Mouse (Mus musculus): ENCODE data around the gene Spaar. TPM values are rescaled to one million over a fixed set of nuclear protein-coding genes. Genes with fewer than 3 reads are reported as not detected.

Gene Spaar
- polyA plus RNA-seq (2012; rRNA removed) (0.01 and 0.02 TPM in 2 replicates), polyA plus RNA-seq (2014; fragmentation: Nextera tagmentation; extraction: Ambion mirVana) (0.03 TPM in 1 of 2 replicates, not detected in the other)

DNA sequence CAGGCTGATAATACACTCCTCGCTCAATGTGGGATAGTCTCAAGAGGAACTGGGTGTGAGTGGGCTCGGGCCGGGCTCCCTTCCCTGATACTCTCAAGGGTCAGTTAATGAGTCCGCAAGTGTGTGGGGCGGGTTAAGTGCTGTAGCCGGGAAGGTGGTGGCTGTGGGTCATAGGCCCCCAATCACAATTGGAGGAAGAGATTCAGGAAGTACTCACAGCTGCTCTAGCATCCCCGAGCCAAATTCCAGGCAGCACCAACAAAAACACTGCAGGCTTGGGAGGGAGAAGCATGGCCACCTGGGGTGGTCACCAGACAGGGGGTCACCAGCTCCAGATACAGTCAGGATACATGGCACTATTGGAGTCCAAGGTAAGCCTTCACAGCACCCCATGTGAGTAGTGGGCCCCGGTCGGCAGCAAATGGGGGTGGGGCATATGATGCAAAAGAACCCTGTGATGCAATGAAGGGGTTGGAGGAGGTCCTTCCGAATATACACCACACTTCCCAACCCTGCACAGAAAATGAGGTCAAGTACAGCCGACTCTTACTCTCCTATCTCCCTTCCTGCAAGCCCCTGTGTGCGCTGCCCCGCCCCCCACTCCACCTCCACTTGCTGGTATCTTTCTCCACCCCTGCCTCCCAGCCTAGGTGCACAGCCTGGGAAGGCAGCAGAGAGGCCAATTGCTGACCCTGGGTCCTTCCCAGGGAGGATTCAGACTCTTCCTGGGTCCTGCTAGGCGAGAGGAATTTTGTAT is at the start of gene Spaar:
TSS of gene Spaar (plus strand) at position 241 of the 757 bp plus-strand sequence.
- TF ChIP-seq EP300 (IDR thresholded peaks at IDR 0.05; ENCODE audit: low read depth) (no peak), CTCF (IDR thresholded peaks at IDR 0.05; ENCODE audit: low read depth) (no peak)
- no peak for DNase-seq (ENCODE audit: low read depth in 3 of 3, low spot score in 3 of 3)
- Histone ChIP-seq H3K27me3 (ENCODE audit: control insufficient read depth, insufficient read depth, low read length) (no peaks in the 10 kb centered on the region), H3K4me1 (replicated peaks; ENCODE audit: control insufficient read depth in 2 of 2, insufficient read depth in 2 of 2, low read length in 1 of 2) (peaks cover 6 to 37% of the 10 kb centered on the region in 2 experiments; a peak in 3 of 4 replicates), H3K36me3 (replicated peaks; ENCODE audit: control insufficient read depth, insufficient read depth, low read depth) (no peaks in the 10 kb centered on the region), H3K9me3 (ENCODE audit: control insufficient read depth, low read length) (no peaks in the 10 kb centered on the region), H3K4me3 (ENCODE audit: insufficient read depth in 1 of 2, low read depth in 2 of 2, low read length in 2 of 2) (no peak within 1 kb of the TSS), H3K4me2 (ENCODE audit: low read depth) (peak within 1 kb of the TSS; percentile 6; the same call in 1 of the 2 replicates), H3K9ac (replicated peaks) (no peak within 1 kb of the TSS), H3K27ac (no peak within 1 kb of the TSS)
- ATAC-seq (ENCODE audit: insufficient read depth) = no peak
- 21% methylated on average over 14 of the region's 14 CpGs for WGBS (ENCODE audit: insufficient replicate concordance)

DNA sequence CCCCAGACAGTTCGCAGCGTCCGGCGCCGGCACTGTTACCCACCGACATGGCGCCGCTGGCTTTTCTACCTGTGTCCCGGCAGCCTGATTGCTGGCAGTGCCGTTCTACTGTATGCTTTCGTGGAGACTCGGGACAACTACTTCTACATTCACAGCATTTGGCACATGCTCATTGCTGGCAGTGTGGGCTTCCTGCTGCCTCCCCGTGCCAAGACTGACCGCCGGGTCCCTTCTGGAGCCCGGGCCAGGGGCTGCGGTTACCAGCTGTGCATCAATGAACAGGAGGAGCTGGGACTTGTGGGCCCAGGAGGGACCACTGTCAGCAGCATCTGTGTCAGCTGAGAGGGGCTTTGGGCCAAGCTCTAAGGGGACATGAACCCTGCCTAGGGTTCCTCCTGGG is 39.8 kb upstream of the Spaar start:
- WGBS (ENCODE audit: insufficient replicate concordance) = 84% methylated on average over 17 of the region's 17 CpGs
- TF ChIP-seq CTCF (IDR thresholded peaks at IDR 0.05; ENCODE audit: low read depth) = no peak
- TF ChIP-seq EP300 (IDR thresholded peaks at IDR 0.05; ENCODE audit: low read depth) = no peak
- DNase-seq (ENCODE audit: low read depth in 3 of 3, low spot score in 3 of 3) = no peak
- Histone ChIP-seq H3K27ac (no peak overlapping the region), H3K4me1 (replicated peaks; ENCODE audit: control insufficient read depth in 2 of 2, insufficient read depth in 2 of 2, low read length in 1 of 2) (peaks cover 10 to 21% of the 10 kb centered on the region in 2 experiments; a peak in 3 of 4 replicates), H3K9ac (replicated peaks) (no peak overlapping the region), H3K4me2 (ENCODE audit: low read depth) (no peak overlapping the region), H3K27me3 (ENCODE audit: control insufficient read depth, insufficient read depth, low read length) (no peaks in the 10 kb centered on the region), H3K36me3 (replicated peaks; ENCODE audit: control insufficient read depth, insufficient read depth, low read depth) (no peaks in the 10 kb centered on the region), H3K4me3 (ENCODE audit: insufficient read depth in 1 of 2, low read depth in 2 of 2, low read length in 2 of 2) (no peak overlapping the region), H3K9me3 (ENCODE audit: control insufficient read depth, low read length) (no peaks in the 10 kb centered on the region)
- no peak for ATAC-seq (ENCODE audit: insufficient read depth)

DNA sequence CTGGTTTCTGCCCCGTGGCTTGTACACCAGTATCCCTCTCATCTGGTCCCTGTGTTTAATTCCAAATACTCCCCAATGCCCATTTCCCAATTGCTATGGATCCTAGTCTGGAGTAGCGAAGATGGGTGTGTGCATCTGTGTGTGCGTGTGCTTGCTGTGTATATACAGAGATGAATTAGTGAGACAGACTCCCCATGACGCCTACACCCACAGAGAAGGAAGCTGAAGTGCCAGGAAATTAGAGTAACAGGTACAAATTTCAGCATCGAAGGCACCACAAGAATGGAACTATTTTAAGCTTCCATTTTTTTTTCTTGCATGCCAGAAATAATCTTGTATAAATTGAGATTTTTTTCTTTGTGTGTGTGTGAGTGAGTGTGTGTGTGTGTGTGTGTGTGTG is 38.8 kb upstream of the Spaar start:
- no peaks in the 10 kb centered on the region for H3K9me3 ChIP-seq (ENCODE audit: control insufficient read depth, low read length)
- WGBS (ENCODE audit: insufficient replicate concordance) = 52% methylated on average over 5 of the region's 5 CpGs
- TF ChIP-seq CTCF (IDR thresholded peaks at IDR 0.05; ENCODE audit: low read depth) = no peak
- TF ChIP-seq EP300 (IDR thresholded peaks at IDR 0.05; ENCODE audit: low read depth) = no peak
- H3K4me2 ChIP-seq (ENCODE audit: low read depth) = no peak overlapping the region
- H3K27me3 ChIP-seq (ENCODE audit: control insufficient read depth, insufficient read depth, low read length) = no peaks in the 10 kb centered on the region
- H3K27ac ChIP-seq = no peak overlapping the region
- ATAC-seq (ENCODE audit: insufficient read depth) = no peak
- no peak overlapping the region for H3K4me3 ChIP-seq (ENCODE audit: insufficient read depth in 1 of 2, low read depth in 2 of 2, low read length in 2 of 2)
- no peaks in the 10 kb centered on the region for H3K36me3 ChIP-seq (replicated peaks; ENCODE audit: control insufficient read depth, insufficient read depth, low read depth)
- no peak for DNase-seq (ENCODE audit: low read depth in 3 of 3, low spot score in 3 of 3)
- H3K4me1 ChIP-seq (replicated peaks; ENCODE audit: control insufficient read depth in 2 of 2, insufficient read depth in 2 of 2, low read length in 1 of 2) = peaks cover 11 to 29% of the 10 kb centered on the region in 2 experiments; a peak in 3 of 4 replicates
- no peak overlapping the region for H3K9ac ChIP-seq (replicated peaks)

DNA sequence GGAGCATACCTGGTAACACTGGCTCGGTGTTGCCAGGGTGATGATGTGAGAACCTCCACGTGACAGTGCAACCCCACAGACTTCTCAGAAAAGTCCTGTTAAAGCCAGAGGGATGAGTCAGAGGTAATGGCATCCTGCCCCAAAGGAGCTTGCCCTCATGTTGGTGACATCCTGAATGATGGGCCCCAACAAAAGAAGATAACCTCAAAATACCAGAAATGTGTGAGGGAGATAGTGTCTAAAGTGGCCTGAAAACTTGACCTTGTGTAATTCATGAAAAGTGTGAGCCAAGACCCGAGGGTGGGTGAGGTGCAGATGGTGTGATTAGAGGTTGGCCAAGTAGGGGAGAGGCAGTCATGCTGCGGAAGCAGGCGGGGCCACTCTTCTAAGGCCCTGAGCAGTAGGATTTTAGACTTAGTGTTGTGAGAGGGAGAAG is 36.0 kb upstream of the Spaar start:
- Histone ChIP-seq H3K9ac (replicated peaks) (no peak overlapping the region), H3K9me3 (ENCODE audit: control insufficient read depth, low read length) (no peaks in the 10 kb centered on the region), H3K36me3 (replicated peaks; ENCODE audit: control insufficient read depth, insufficient read depth, low read depth) (no peaks in the 10 kb centered on the region), H3K4me3 (ENCODE audit: insufficient read depth in 1 of 2, low read depth in 2 of 2, low read length in 2 of 2) (no peak overlapping the region), H3K27me3 (ENCODE audit: control insufficient read depth, insufficient read depth, low read length) (no peaks in the 10 kb centered on the region), H3K27ac (no peak overlapping the region), H3K4me1 (replicated peaks; ENCODE audit: control insufficient read depth in 2 of 2, insufficient read depth in 2 of 2, low read length in 1 of 2) (peaks cover 11 to 29% of the 10 kb centered on the region in 2 experiments; a peak in 3 of 4 replicates), H3K4me2 (ENCODE audit: low read depth) (no peak overlapping the region)
- WGBS (ENCODE audit: insufficient replicate concordance) = 19% methylated on average over 5 of the region's 5 CpGs
- ATAC-seq (ENCODE audit: insufficient read depth) (0 out of 2 replicates have a peak, but pooled peaks have one; percentile 37), DNase-seq (ENCODE audit: low read depth in 3 of 3, low spot score in 3 of 3) (no peak)
- TF ChIP-seq CTCF (IDR thresholded peaks at IDR 0.05; ENCODE audit: low read depth) (no peak), EP300 (IDR thresholded peaks at IDR 0.05; ENCODE audit: low read depth) (no peak)
